Mouse (Mus musculus): ENCODE data around the gene Oas1d. TPM values are rescaled to one million over a fixed set of nuclear protein-coding genes. Genes with fewer than 3 reads are reported as not detected.
"Not testable (repeated sequence)": the region's sequence is repeated elsewhere in the genome, so short reads cannot be mapped to it uniquely, and the experiment has no call there.

Oas1d gene
- polyA plus RNA-seq, 1 experiment from 2014 or later: not detected

GRCm38 (mm10) chr5:120888294-120888815 lies 26.0 kb upstream of the Oas1d start:
- not testable (repeated sequence) for H3K4me3 ChIP-seq (replicated peaks); H3K36me3 ChIP-seq; H3K27ac ChIP-seq (replicated peaks); ATAC-seq (ENCODE audit: insufficient number of reproducible peaks, low FRiP score, low TSS enrichment, low read depth); H3K4me2 ChIP-seq (replicated peaks); H3K4me1 ChIP-seq; H3K27me3 ChIP-seq; H3K9ac ChIP-seq; H3K9me3 ChIP-seq (replicated peaks)
- 42% methylated on average over 4 of the region's 4 CpGs for WGBS

DNA sequence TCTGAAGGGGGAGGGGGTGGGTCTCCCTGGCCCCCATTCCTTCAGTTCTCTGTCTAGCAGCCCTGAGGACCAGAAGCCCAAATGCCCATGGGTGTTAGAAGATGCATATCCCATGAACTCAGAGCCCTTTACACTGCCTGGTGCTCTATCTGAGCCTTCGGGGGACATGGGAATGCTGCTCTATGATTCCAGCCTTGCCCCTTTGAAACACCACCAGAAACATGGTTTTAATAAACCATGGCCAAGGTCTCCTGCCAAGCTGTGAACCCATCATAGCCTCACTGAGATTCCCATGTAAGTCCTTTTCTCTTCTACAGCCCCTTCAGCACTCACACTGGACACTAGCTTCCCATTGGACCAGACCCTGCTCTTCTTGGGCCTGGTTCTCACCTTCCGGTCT lies 24.3 kb upstream of the Oas1d start:
- ATAC-seq (ENCODE audit: insufficient number of reproducible peaks, low FRiP score, low TSS enrichment, low read depth): no peak
- H3K4me1 ChIP-seq: no peaks in the 10 kb centered on the region
- H3K4me3 ChIP-seq (replicated peaks): no peak overlapping the region
- H3K27me3 ChIP-seq: no peaks in the 10 kb centered on the region
- H3K9me3 ChIP-seq (replicated peaks): no peaks in the 10 kb centered on the region
- H3K27ac ChIP-seq (replicated peaks): no peak overlapping the region
- 71% methylated on average over 2 of the region's 2 CpGs for WGBS
- H3K4me2 ChIP-seq (replicated peaks): no peak overlapping the region
- H3K36me3 ChIP-seq: no peaks in the 10 kb centered on the region
- H3K9ac ChIP-seq: no peak overlapping the region

GRCm38 (mm10) chr5:120890991-120891390 lies 23.3 kb upstream of the Oas1d start:
- Histone ChIP-seq H3K27ac (replicated peaks) (no peak overlapping the region), H3K9ac (no peak overlapping the region), H3K4me2 (replicated peaks) (no peak overlapping the region), H3K9me3 (replicated peaks) (no peaks in the 10 kb centered on the region), H3K4me3 (replicated peaks) (no peak overlapping the region), H3K36me3 (no peaks in the 10 kb centered on the region), H3K27me3 (no peaks in the 10 kb centered on the region), H3K4me1 (no peaks in the 10 kb centered on the region)
- ATAC-seq (ENCODE audit: insufficient number of reproducible peaks, low FRiP score, low TSS enrichment, low read depth): no peak
- 49% methylated on average over 3 of the region's 3 CpGs for WGBS

DNA sequence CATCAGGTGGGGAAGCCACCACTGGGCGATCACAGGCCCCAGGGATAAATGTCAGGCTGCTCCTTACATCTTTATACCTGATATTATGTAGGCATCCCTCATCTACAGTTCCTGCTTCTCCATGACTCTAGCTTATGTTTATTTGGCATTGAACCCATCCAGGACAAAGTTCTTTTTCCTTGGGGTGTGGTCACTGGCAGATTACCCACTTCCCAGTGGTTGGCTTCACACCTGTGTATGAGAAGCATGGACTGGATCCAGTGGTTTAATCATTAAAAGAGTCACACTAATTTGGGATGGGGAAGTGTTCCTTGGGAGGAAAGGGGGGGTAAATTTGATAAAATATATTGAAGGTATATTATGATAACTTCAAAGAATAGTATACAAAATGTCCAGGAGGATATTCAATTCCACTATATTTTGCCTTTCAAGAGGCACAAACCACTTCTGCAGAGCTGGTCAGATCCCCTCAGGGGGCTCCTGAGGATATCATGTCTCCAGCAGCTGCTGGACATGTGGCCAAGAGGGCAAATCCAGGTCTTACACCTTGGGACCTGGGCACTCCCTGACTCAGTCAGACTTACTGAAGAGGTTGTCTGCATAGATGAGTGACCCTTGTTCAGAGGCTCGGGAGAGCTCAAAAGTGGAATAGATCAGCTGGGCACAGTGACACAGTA lies 22.6 kb upstream of the Oas1d start:
- not testable (repeated sequence) for H3K27ac ChIP-seq (replicated peaks); H3K9ac ChIP-seq; H3K4me2 ChIP-seq (replicated peaks); H3K27me3 ChIP-seq; H3K4me3 ChIP-seq (replicated peaks); H3K9me3 ChIP-seq (replicated peaks); H3K36me3 ChIP-seq; ATAC-seq (ENCODE audit: insufficient number of reproducible peaks, low FRiP score, low TSS enrichment, low read depth); H3K4me1 ChIP-seq
- WGBS: 62% methylated on average over 2 of the region's 2 CpGs

DNA sequence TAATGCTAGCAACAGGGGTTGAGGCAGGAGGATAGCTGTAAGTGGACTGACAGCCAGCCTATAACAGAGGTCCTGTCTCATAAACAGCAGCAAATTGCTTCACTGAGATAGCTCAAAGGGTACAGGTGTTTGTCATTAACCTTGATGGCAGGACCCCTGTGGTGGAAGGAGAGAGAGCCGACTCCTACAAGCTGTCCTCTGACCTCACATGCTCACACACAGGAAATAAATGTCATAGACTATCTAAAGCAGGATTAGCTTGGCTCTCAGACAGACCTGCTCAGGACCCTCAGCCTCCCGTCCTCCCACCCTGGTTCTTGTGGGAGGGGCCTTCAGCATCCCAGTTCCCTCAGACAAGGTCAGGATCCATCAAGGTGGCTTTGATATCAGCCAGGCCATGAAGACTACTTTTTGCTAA lies 22.1 kb upstream of the Oas1d start:
- no peaks in the 10 kb centered on the region for H3K36me3 ChIP-seq
- H3K4me2 ChIP-seq (replicated peaks): no peak overlapping the region
- 29% methylated on average over 2 of the region's 2 CpGs for WGBS
- no peak overlapping the region for H3K4me3 ChIP-seq (replicated peaks)
- H3K4me1 ChIP-seq: no peaks in the 10 kb centered on the region
- no peaks in the 10 kb centered on the region for H3K27me3 ChIP-seq
- H3K9ac ChIP-seq: no peak overlapping the region
- no peaks in the 10 kb centered on the region for H3K9me3 ChIP-seq (replicated peaks)
- no peak overlapping the region for H3K27ac ChIP-seq (replicated peaks)
- no peak for ATAC-seq (ENCODE audit: insufficient number of reproducible peaks, low FRiP score, low TSS enrichment, low read depth)

- H3K27ac ChIP-seq (replicated peaks); H3K4me2 ChIP-seq (replicated peaks); H3K27me3 ChIP-seq; H3K4me1 ChIP-seq; H3K9ac ChIP-seq; H3K9me3 ChIP-seq (replicated peaks); H3K4me3 ChIP-seq (replicated peaks); H3K36me3 ChIP-seq; ATAC-seq (ENCODE audit: insufficient number of reproducible peaks, low FRiP score, low TSS enrichment, low read depth): not testable (repeated sequence)
- 91% methylated on average over 4 of the region's 4 CpGs for WGBS
These were observed 20.5 kb upstream of the Oas1d start for GRCm38 (mm10) chr5:120893866-120894265.

DNA sequence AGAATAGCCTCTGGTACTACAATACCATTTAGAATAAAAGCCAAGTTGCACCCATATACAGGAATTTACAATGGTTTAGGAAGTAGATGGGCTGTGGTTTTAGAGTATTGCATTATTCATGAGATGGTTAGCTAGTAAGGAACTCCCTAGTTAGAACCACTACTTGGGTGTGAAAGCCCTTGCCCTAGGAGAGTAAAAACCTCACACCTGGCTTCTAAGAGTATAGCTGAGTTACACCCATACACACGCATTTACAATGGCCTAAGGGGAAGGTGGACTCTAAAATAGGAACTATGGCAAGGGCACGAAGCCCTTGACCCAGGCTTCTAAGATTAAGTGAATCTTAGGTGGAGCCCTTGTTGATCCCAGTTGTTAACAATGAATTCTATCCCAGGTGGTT lies 19.6 kb upstream of the Oas1d start:
- H3K9ac ChIP-seq; H3K27ac ChIP-seq (replicated peaks); H3K36me3 ChIP-seq; H3K4me3 ChIP-seq (replicated peaks); H3K9me3 ChIP-seq (replicated peaks); H3K4me1 ChIP-seq; H3K4me2 ChIP-seq (replicated peaks); ATAC-seq (ENCODE audit: insufficient number of reproducible peaks, low FRiP score, low TSS enrichment, low read depth); H3K27me3 ChIP-seq: not testable (repeated sequence)
- WGBS: 70% methylated on average over 2 of the region's 2 CpGs

DNA sequence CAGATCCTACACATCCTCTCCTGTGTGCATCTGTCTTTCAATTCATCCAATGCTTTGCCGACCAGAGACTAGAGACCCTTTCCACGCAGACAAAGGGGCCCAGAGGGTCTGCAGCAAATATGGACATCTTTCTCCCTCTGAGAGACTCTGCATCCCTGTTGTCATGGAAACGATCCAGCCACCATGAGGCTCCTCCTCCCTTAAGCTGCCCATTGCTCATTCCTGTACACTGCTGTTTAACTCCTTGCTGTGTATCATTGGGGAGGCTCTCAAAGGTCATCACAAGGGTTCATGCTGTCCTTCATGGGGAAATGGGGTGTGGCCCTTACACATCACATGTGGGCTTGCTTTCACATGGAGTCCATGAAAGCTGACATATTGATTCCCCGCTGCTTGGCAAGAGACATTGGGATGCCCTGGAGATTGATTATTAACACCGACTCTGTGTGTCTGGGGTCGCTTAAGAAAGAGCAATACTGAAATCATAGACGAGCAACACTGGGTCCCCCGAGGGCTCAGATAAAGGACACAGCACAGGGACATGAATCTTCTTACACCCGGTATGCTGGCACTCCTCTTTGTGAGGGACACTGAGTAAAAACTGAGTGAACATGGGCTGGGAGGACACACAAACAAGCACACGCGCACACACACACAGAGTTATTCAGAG lies 19.0 kb upstream of the Oas1d start:
- Histone ChIP-seq H3K9ac (no peak overlapping the region), H3K4me2 (replicated peaks) (no peak overlapping the region), H3K9me3 (replicated peaks) (no peaks in the 10 kb centered on the region), H3K4me3 (replicated peaks) (no peak overlapping the region), H3K27ac (replicated peaks) (no peak overlapping the region), H3K36me3 (no peaks in the 10 kb centered on the region), H3K4me1 (no peaks in the 10 kb centered on the region), H3K27me3 (no peaks in the 10 kb centered on the region)
- 85% methylated on average over 11 of the region's 11 CpGs for WGBS
- ATAC-seq (ENCODE audit: insufficient number of reproducible peaks, low FRiP score, low TSS enrichment, low read depth): no peak

GRCm38 (mm10) chr5:120898307-120898706 lies 16.0 kb upstream of the Oas1d start:
- WGBS: 88% methylated on average over 6 of the region's 6 CpGs
- H3K4me1 ChIP-seq: no peaks in the 10 kb centered on the region
- H3K4me2 ChIP-seq (replicated peaks): no peak overlapping the region
- no peak overlapping the region for H3K9ac ChIP-seq
- no peak overlapping the region for H3K27ac ChIP-seq (replicated peaks)
- no peaks in the 10 kb centered on the region for H3K36me3 ChIP-seq
- H3K9me3 ChIP-seq (replicated peaks): no peaks in the 10 kb centered on the region
- H3K27me3 ChIP-seq: no peaks in the 10 kb centered on the region
- H3K4me3 ChIP-seq (replicated peaks): no peak overlapping the region
- no peak for ATAC-seq (ENCODE audit: insufficient number of reproducible peaks, low FRiP score, low TSS enrichment, low read depth)

GRCm38 (mm10) chr5:120898726-120899125 lies 15.6 kb upstream of the Oas1d start:
- Histone ChIP-seq H3K4me3 (replicated peaks) (no peak overlapping the region), H3K4me1 (no peaks in the 10 kb centered on the region), H3K27me3 (no peaks in the 10 kb centered on the region), H3K27ac (replicated peaks) (no peak overlapping the region), H3K9me3 (replicated peaks) (no peaks in the 10 kb centered on the region), H3K4me2 (replicated peaks) (no peak overlapping the region), H3K9ac (no peak overlapping the region), H3K36me3 (no peaks in the 10 kb centered on the region)
- ATAC-seq (ENCODE audit: insufficient number of reproducible peaks, low FRiP score, low TSS enrichment, low read depth): no peak

GRCm38 (mm10) chr5:120900666-120901065 lies 13.7 kb upstream of the Oas1d start:
- no peak for ATAC-seq (ENCODE audit: insufficient number of reproducible peaks, low FRiP score, low TSS enrichment, low read depth)
- no peaks in the 10 kb centered on the region for H3K4me1 ChIP-seq
- H3K9me3 ChIP-seq (replicated peaks): no peaks in the 10 kb centered on the region
- H3K4me3 ChIP-seq (replicated peaks): no peak overlapping the region
- no peaks in the 10 kb centered on the region for H3K36me3 ChIP-seq
- WGBS: 67% methylated on average over 1 of the region's 1 CpGs
- no peak overlapping the region for H3K9ac ChIP-seq
- no peaks in the 10 kb centered on the region for H3K27me3 ChIP-seq
- no peak overlapping the region for H3K27ac ChIP-seq (replicated peaks)
- H3K4me2 ChIP-seq (replicated peaks): no peak overlapping the region

DNA sequence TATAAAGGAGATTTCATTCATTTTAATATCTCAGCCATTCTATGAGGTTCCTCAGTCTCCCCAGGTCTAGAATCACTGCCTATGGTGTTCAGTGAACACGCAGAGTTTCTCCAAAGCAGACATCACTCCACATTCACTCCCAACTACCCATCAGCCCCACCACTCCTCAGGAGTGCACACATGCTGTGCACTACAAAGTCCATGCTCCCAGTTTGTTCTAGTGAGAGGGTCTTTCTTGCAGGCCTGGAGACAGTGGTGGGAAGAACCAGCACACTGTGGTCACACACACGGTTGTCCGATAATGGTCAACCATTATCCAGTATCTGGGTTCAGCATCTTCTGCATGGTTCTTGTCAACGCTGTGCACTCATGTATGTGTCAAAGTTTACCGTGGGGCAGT lies 12.3 kb upstream of the Oas1d start:
- H3K4me3 ChIP-seq (replicated peaks): no peak overlapping the region
- H3K27me3 ChIP-seq: no peaks in the 10 kb centered on the region
- H3K36me3 ChIP-seq: no peaks in the 10 kb centered on the region
- H3K4me2 ChIP-seq (replicated peaks): no peak overlapping the region
- no peak overlapping the region for H3K27ac ChIP-seq (replicated peaks)
- H3K9ac ChIP-seq: no peak overlapping the region
- no peaks in the 10 kb centered on the region for H3K4me1 ChIP-seq
- 93% methylated on average over 5 of the region's 5 CpGs for WGBS
- no peak for ATAC-seq (ENCODE audit: insufficient number of reproducible peaks, low FRiP score, low TSS enrichment, low read depth)
- H3K9me3 ChIP-seq (replicated peaks): no peaks in the 10 kb centered on the region
